In the genomic region with DNA sequence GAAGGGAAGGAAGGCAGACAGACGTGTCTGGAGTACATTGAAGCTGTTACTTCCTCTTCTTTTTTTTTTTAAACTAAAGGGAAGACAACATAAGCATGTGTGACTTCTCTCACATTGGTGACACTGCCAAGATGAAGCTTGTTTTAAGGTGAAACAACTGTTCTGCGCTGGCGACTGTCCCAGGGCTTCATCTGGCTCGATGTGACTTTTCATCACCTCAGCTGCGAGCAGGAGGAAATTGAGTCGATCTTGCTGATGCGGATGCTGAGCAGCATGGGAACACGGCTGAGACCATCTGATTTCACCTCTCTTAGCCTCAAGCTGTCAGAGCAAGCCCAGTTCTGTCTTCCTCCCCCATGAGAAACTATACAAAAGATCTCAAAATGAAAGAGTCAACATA, we compare ENCODE assay signal across 10 mouse cellular contexts.
A peak's percentile ranks its signal among the peaks of the same experiment; 100 is the strongest.
DNase-seq lines count a peak whose midpoint lies in the region; ATAC-seq lines count a peak whose summit lies in the region.
"Had no signal": no experiment of that assay in that cellular context is flagged by ENCODE, and none has a peak within 500 bp of the region (broad histone marks: within the 10 kb centered on the region; RNA-seq: fewer than 3 reads in every experiment).

No protein-coding gene starts in this region.

- 0 out of 2 replicates have a peak, but pooled peaks have one; percentile 33 for ATAC-seq in forebrain, embryonic 16.5 days
- ATAC-seq: hindbrain, postnatal 0 days had no signal

- no peak overlapping the region for H3K27ac ChIP-seq in forebrain, embryonic 16.5 days (ENCODE audit: low read length)
- no peak overlapping the region for H3K27ac ChIP-seq in forebrain, embryonic 10.5 days
- H3K27ac ChIP-seq: hindbrain, postnatal 0 days had no signal

- H3K36me3 ChIP-seq in forebrain, embryonic 16.5 days (ENCODE audit: control insufficient read depth, insufficient read depth) = no peaks in the 10 kb centered on the region
- no peaks in the 10 kb centered on the region for H3K36me3 ChIP-seq in forebrain, embryonic 10.5 days (replicated peaks)

- H3K4me3 ChIP-seq in forebrain, embryonic 16.5 days (replicated peaks; ENCODE audit: low read length) = no peak overlapping the region
- H3K4me3 ChIP-seq in forebrain, embryonic 10.5 days = no peak overlapping the region

- WGBS in forebrain, embryonic 16.5 days = 65% methylated on average over 8 of the region's 8 CpGs
- WGBS in forebrain, embryonic 10.5 days = 86% methylated on average over 8 of the region's 8 CpGs

- no peak overlapping the region for H3K4me2 ChIP-seq in forebrain, embryonic 16.5 days (ENCODE audit: low read length)

- peaks cover 2% of the 10 kb centered on the region; the same call in 1 of the 2 replicates for H3K9me3 ChIP-seq in forebrain, embryonic 16.5 days (ENCODE audit: control insufficient read depth, low read length)
- H3K9me3 ChIP-seq in forebrain, embryonic 10.5 days = no peaks in the 10 kb centered on the region

- H3K9ac ChIP-seq in forebrain, embryonic 16.5 days (replicated peaks; ENCODE audit: low read depth, low read length) = no peak overlapping the region

- no peak for DNase-seq in forebrain, embryonic 10.5 days (ENCODE audit: extremely low spot score, low spot score)
- peak; percentile 22 for DNase-seq in urinary bladder, postnatal 10 days (ENCODE audit: low spot score)
- DNase-seq in urinary bladder, adult 2 months (ENCODE audit: low spot score) = no peak
- peak; percentile 72 for DNase-seq in lung, postnatal 10 days
- DNase-seq in yolk sac, embryonic 10.5 days (ENCODE audit: low spot score) = no peak
- no peak for DNase-seq in testis, postnatal 10 days (ENCODE audit: low spot score)
- no peak for DNase-seq in cerebellum, adult 11-12 months
- DNase-seq: spleen, adult 18-20 months had no signal

- 0 out of 2 replicates have a peak, but pooled peaks cover 4% of the 10 kb centered on the region for H3K4me1 ChIP-seq in forebrain, embryonic 16.5 days (replicated peaks; ENCODE audit: control insufficient read depth, insufficient read depth, low read length)
- H3K4me1 ChIP-seq in forebrain, embryonic 10.5 days = no peaks in the 10 kb centered on the region

- no peaks in the 10 kb centered on the region for H3K27me3 ChIP-seq in forebrain, embryonic 16.5 days (replicated peaks; ENCODE audit: control insufficient read depth, insufficient read depth, low read length)
- no peaks in the 10 kb centered on the region for H3K27me3 ChIP-seq in forebrain, embryonic 10.5 days (ENCODE audit: poor library complexity, severe bottlenecking)

Comparison
In these comparisons a context has a peak if more than half of its experiments do, and no peak if none do; other contexts are left out.
1. DNase-seq: peak in urinary bladder, postnatal 10 days (single experiment) and lung, postnatal 10 days (single experiment); none in forebrain, embryonic 10.5 days (single experiment), urinary bladder, adult 2 months (single experiment), yolk sac, embryonic 10.5 days (single experiment), testis, postnatal 10 days (single experiment) and cerebellum, adult 11-12 months (single experiment).